Mouse (Mus musculus) adrenal gland, postnatal 25 days (tissue): Measurements from ENCODE around the gene Nrtn. TPM values are rescaled to one million over a fixed set of nuclear protein-coding genes. Genes with fewer than 3 reads are reported as not detected.
A peak's percentile ranks its signal among the peaks of the same experiment; 100 is the strongest.

Source experiments
- DNase-seq: peaks from one replicate; pipeline ENCODE4 v3.0.0; 2021; ENCODE audit warnings: mixed read lengths
- total RNA-seq: library from RNA; stranded (reverse); gene quantifications from 2 replicates; pipeline ENCODE4 v1.2.3, GENCODE M21; 2021

Nrtn gene
- total RNA-seq, 1 experiment from 2014 or later, result 3.8 TPM

GRCm38 (mm10) chr17:56762769-56763731 lies 5.7 kb upstream of the Nrtn start:
- DNase-seq, result no peak

GRCm38 (mm10) chr17:56761991-56762410 lies 4.7 kb upstream of the Nrtn start:
- peak; percentile 93 for DNase-seq

GRCm38 (mm10) chr17:56761077-56761476 lies 3.7 kb upstream of the Nrtn start:
- DNase-seq, result no peak

DNA sequence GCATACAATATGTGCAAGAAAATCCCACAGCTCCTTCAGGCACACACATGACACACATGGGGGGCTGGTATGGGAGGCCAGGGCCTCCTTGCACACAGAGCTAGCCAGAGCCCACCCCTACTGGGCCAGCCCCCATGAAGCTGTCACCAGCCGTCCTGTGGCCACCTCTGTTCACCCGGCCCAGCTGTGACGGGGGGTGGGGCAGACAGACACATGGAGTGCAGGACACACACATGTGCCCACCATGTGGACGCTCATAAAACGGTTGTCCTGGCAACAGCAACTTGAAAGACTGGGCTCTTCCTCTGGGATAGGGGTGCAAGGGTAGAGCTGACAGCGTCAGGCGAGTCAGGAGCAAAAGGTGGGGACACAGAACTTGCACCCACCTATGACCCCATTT lies 1.9 kb upstream of the Nrtn start:
- DNase-seq, result no peak

DNA sequence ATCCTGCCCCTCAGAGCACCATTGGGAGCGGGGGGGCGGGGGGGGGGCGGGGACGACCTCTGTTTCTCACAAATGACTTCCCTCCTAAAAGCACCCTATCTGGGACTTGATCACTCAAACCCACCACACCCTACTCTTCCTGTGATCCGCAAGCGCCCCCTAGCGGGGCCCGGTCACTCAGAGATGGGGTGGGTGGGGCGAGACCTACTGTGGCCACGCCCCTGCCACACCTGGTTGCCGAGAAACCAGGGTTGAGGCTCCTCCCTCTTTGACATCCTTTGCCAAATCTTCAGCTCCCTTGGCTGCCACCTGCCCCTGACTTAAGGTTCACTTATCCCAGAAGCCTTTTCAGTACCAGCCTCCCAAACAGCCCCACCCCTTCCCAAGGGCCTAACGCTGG lies 802 bp upstream of the Nrtn start:
- DNase-seq, result peak; percentile 71

DNA sequence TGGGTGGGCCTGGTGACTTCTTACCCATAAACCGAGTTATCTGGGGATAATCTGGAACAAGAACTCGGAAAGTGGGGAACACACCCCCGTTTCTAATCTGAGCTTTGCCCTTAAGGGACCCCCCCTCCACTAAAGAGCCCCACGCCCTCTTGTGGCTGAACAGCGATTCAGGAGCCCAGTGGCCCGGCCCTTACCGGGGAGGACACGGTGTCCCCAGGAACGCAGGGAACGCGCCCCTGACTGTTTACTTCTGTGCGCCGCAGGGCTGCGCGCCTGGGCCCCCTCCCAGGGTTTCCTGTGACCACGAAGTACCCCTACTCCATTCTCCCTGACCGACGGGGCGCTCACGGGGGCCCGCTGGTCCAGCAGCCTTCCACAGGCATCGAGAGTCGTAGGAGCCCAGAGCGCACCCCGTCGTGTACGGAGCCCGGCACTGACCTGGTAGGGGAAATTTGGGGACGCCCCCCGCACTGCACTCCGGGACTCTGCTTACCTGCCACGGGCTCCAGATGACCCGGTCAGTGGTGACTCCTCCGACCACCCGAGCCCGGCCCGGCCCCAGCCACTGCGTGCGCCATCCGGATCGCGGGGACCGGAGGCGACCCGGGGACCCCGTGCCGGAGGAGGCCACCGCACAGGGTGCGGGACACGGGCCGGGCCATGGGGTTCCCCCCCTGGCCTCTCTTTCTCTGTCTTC lies 479 bp downstream of the Nrtn start:
- peak; percentile 53 for DNase-seq

- no peak for DNase-seq
These were observed 2.8 kb downstream of the Nrtn start for GRCm38 (mm10) chr17:56754271-56755185.

DNA sequence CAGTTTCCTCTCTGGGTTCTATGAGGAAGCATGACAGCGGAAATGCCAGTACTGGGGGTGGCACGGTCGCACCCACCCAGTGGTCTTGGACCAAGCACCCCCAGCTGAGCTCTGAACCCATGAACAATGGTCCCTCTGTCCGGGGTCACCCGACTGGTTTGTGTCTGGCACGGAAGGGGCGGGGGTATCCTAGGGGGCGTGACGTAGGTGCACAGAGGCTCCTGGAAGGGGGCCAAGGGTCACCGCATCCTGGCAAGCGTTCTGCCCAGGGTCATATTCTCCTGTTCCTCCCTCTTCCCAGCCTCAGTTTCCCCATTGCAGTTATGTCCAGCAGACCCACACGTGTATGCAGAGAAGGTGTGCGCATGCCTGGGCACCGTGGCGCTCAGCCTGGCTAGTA lies 3.9 kb downstream of the Nrtn start:
- no peak for DNase-seq

DNA sequence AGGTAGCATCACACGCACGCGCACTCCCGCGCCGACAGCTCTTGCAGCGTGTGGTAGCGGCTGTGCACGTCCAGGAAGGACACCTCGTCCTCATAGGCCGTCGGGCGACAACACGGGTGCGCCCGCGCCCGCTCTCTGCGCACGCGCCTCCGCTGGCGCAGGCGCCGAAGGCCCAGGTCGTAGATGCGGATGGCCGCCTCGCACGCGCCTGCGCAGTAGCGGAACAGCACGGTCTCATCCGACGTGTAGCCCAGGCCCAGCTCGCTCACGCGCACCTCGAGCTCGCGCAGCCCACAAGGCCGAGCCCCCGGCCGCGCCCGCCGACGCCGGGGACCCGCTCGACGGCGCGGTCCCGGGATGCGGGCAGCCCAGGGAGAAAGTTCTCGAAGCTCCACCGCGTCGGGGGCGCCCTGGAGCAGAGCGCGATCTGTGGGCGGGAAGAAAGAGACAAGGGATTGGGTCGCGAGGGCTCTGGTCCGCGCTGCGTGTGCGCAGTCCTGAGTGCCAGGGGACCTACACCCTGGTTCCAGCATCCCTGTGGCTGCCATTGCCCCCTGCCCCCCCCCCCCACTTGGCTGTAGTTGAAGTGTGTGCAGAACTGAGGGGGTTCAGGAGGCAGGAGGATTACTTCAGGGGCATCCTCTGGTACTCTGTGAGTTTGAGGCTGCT lies 5.8 kb downstream of the Nrtn start:
- peak; percentile 55 for DNase-seq

GRCm38 (mm10) chr17:56744173-56744572 lies 13.2 kb downstream of the Nrtn start:
- no peak for DNase-seq

DNA sequence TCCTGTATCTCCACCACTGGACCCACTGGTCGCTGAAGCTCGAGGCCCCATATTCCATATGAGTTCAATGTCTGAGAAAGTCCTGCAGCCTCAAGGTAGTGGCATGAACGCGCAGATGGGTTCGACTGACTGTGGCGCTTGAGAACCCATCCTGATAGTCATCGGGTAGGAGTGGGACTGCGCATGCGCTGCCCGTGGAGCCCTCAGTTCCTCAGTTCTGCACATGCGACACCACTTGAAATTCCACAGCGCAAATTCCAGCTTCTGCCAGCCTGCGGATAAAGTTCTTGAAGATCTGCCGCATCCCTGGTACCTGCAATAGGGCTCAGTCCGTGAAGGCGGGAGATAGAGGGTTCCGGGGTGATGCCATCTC lies 16.6 kb downstream of the Nrtn start:
- DNase-seq, result no peak

DNA sequence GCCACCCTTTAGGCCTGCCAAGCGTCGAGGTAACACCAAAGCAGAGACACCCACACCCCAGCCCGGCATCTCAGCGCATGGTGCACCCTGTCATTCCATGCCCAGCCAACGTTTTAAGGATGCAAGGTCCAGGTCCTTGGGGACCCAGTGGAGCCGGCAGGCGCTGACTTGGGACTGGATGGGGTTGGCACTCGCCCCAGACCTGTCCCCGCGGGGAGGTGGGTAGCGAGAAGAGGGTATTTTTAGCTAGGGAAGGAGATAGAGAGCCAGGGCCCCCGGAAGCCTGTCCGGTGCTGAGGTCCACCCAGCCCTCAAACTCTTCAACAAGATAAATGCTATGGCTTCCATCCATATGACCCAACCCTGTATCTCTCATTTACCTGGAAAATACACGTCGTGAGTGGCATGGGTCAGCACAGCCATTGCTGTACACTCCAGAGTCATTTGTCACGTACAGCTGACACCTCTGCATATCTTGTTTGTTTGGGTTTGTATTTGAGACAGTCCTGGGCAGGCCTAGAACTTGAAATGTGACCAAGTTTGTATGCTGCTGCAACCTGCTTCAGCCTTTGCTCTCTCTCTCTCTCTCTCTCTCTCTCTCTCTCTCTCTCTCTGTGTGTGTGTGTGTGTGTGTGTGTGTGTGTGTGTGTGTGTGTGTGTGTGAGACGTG lies 17.1 kb downstream of the Nrtn start:
- DNase-seq, result no peak

- DNase-seq, result no peak
These were observed 19.1 kb downstream of the Nrtn start for GRCm38 (mm10) chr17:56738221-56738620.

DNA sequence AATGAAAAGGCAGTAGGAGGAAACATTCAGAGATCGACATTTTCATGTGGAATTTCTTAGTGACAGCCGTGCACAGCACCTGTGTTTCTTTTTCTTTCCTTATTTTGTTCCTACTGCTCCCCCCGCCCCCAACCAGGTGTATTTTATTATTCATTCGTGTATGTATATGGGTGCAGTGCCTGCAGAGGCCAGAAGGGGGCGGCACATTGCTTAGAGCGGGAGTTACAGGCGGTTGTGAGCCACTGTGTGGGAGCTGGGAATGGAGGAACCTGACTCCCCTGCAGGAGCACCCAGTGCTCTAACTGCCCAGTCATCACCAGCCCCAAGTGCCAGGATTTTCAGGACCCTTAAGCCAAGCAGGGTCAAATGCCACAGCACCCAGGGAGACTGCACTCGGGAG lies 20.8 kb downstream of the Nrtn start:
- DNase-seq, result no peak

- DNase-seq, result no peak
These were observed 27.7 kb downstream of the Nrtn start for GRCm38 (mm10) chr17:56729656-56730055.

- no peak for DNase-seq
These were observed 28.2 kb downstream of the Nrtn start for GRCm38 (mm10) chr17:56729151-56729550.

DNA sequence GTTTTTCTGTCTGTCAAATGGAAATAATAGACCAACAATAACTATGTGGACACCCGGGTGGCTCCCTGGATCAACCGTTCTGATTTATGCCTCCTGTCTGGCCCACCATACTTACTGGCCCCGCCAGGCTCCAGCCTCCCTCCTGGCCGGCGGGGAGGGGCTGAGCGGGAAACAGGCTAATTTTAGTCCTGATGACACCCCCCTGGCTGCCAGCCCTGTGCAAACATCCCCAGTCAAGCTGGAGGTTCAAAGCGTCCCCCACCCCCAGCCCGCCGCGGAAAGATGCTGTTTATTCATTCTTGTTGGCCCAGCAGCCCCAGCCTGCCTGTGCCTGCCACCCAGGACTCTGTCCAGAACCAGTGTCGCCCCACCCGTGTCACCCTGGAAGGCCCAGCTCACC lies 29.2 kb downstream of the Nrtn start:
- no peak for DNase-seq

GRCm38 (mm10) chr17:56727659-56728058 lies 29.7 kb downstream of the Nrtn start:
- DNase-seq, result no peak

GRCm38 (mm10) chr17:56727029-56727649 lies 30.2 kb downstream of the Nrtn start:
- DNase-seq, result no peak

GRCm38 (mm10) chr17:56723419-56724161 lies 33.7 kb downstream of the Nrtn start:
- DNase-seq, result no peak
